Mouse (Mus musculus) neural tube, embryonic 14.5 days (tissue): Measurements from ENCODE around the gene Pih1d2. TPM values are rescaled to one million over a fixed set of nuclear protein-coding genes. Genes with fewer than 3 reads are reported as not detected.

ENCODE experiments used
- ATAC-seq: fragments of 200-750 bp; cut with Nextera tagmentation; 2 replicates; pipeline ENCODE4 v1.8.0; 2017; ENCODE audit warnings: low read depth, mild to moderate bottlenecking, moderate TSS enrichment, moderate library complexity
- H3K27ac ChIP-seq: fragments of 300-500 bp; sonication (generic); 2 replicates; pipeline ENCODE4 v1.5.1; 2014; ENCODE audit warnings: low read depth, mild to moderate bottlenecking, control low read depth, low read length, moderate library complexity, mixed read lengths
- H3K27me3 ChIP-seq: fragments of 300-500 bp; sonication (generic); 2 replicates; pipeline ENCODE4 v1.6.1; 2014; ENCODE audit warnings: low read length; ENCODE audit not compliant: control insufficient read depth, insufficient read depth
- H3K36me3 ChIP-seq: fragments of 300-500 bp; sonication (generic); 2 replicates; pipeline ENCODE4 v1.6.1; 2014; ENCODE audit warnings: low read length, mixed read lengths; ENCODE audit not compliant: control insufficient read depth, insufficient read depth
- H3K4me1 ChIP-seq: fragments of 300-500 bp; sonication (generic); 2 replicates; pipeline ENCODE4 v1.6.1; 2014; ENCODE audit warnings: low read length; ENCODE audit not compliant: control insufficient read depth, insufficient read depth
- H3K4me2 ChIP-seq: fragments of 300-500 bp; sonication (generic); 2 replicates; pipeline ENCODE4 v1.6.1; 2014; ENCODE audit warnings: mild to moderate bottlenecking, low read depth, low read length, control low read depth
- H3K4me3 ChIP-seq: fragments of 300-500 bp; sonication (generic); 2 replicates; pipeline ENCODE4 v1.5.1; 2014; ENCODE audit warnings: low read depth, low read length, control low read depth, mixed read lengths
- H3K9ac ChIP-seq: fragments of 300-500 bp; sonication (generic); replicated peaks from 2 replicates; pipeline ENCODE4 v1.6.1; 2014; ENCODE audit warnings: low read depth, mild to moderate bottlenecking, control low read depth, low read length, mixed read lengths
- H3K9me3 ChIP-seq: fragments of 300-500 bp; sonication (generic); 2 replicates; pipeline ENCODE4 v1.6.1; 2016; ENCODE audit warnings: low read length; ENCODE audit not compliant: control insufficient read depth
- WGBS: fragments of 180-500 bp; shearing (Covaris S2); extraction: QIAGEN DNeasy Blood & Tissue Kit; methylation state at CpG from one replicate; pipeline ENCODE4 v1.1.7; 2014; 5-methylcytosine and 5-hydroxymethylcytosine counted together
- polyA plus RNA-seq: library from polyadenylated mRNA; unstranded; fragments of >200 nt; fragmentation: Nextera tagmentation; extraction: Ambion mirVana; gene quantifications from 2 replicates; pipeline ENCODE4 v1.2.1, GENCODE M21; 2014

Gene Pih1d2
- polyA plus RNA-seq: 4.4 and 5.5 TPM in 2 replicates

- Histone ChIP-seq H3K4me2 (peak within 1 kb of the TSS; percentile 83), H3K9me3 (no peaks in the 10 kb centered on the region), H3K4me3 (peak within 1 kb of the TSS; percentile 99), H3K27me3 (no peaks in the 10 kb centered on the region), H3K36me3 (peaks cover 18% of the 10 kb centered on the region; the same call in 1 of the 2 replicates), H3K4me1 (peaks cover 9% of the 10 kb centered on the region), H3K27ac (peak within 1 kb of the TSS; percentile 79), H3K9ac (peak within 1 kb of the TSS; percentile 87)
- peak; percentile 95 for ATAC-seq
- WGBS: under 1% methylated on average over 78 of the region's 81 CpGs
Observed at GRCm38 (mm10) chr9:50616766-50617603, at the start of gene Pih1d2, which contains the start of gene Nkapd1. Gene Pih1d2 (plus strand): TSS chr9:50617321. Gene Nkapd1 (minus strand): TSS chr9:50617464.

GRCm38 (mm10) chr9:50567372-50567771, 49.7 kb upstream of the Pih1d2 start:
- no peaks in the 10 kb centered on the region for H3K9me3 ChIP-seq
- no peak overlapping the region for H3K4me2 ChIP-seq
- no peaks in the 10 kb centered on the region for H3K36me3 ChIP-seq
- H3K4me1 ChIP-seq: no peaks in the 10 kb centered on the region
- WGBS: 91% methylated on average over 4 of the region's 4 CpGs
- H3K9ac ChIP-seq: no peak overlapping the region
- no peak overlapping the region for H3K4me3 ChIP-seq
- no peak overlapping the region for H3K27ac ChIP-seq
- H3K27me3 ChIP-seq: no peaks in the 10 kb centered on the region
- no peak for ATAC-seq

- Histone ChIP-seq H3K4me3 (no peak overlapping the region), H3K36me3 (no peaks in the 10 kb centered on the region), H3K9ac (no peak overlapping the region), H3K27ac (no peak overlapping the region), H3K4me1 (no peaks in the 10 kb centered on the region), H3K27me3 (no peaks in the 10 kb centered on the region), H3K9me3 (no peaks in the 10 kb centered on the region), H3K4me2 (no peak overlapping the region)
- WGBS: 89% methylated on average over 2 of the region's 2 CpGs
- no peak for ATAC-seq
Observed at GRCm38 (mm10) chr9:50567881-50568280, 49.2 kb upstream of the Pih1d2 start.

- Histone ChIP-seq H3K9ac (no peak overlapping the region), H3K9me3 (no peaks in the 10 kb centered on the region), H3K27me3 (no peaks in the 10 kb centered on the region), H3K4me3 (no peak overlapping the region), H3K4me2 (no peak overlapping the region), H3K27ac (no peak overlapping the region), H3K36me3 (no peaks in the 10 kb centered on the region), H3K4me1 (no peaks in the 10 kb centered on the region)
- no peak for ATAC-seq
- 88% methylated on average over 10 of the region's 10 CpGs for WGBS
Observed at GRCm38 (mm10) chr9:50569599-50570525, 47.3 kb upstream of the Pih1d2 start.

GRCm38 (mm10) chr9:50580370-50580769, 36.8 kb upstream of the Pih1d2 start:
- Histone ChIP-seq H3K27ac (no peak overlapping the region), H3K4me1 (no peaks in the 10 kb centered on the region), H3K4me3 (no peak overlapping the region), H3K9me3 (no peaks in the 10 kb centered on the region), H3K36me3 (no peaks in the 10 kb centered on the region), H3K9ac (no peak overlapping the region), H3K27me3 (no peaks in the 10 kb centered on the region), H3K4me2 (no peak overlapping the region)
- no peak for ATAC-seq
- WGBS: 49% methylated on average over 4 of the region's 4 CpGs

- H3K9me3 ChIP-seq: no peaks in the 10 kb centered on the region
- no peaks in the 10 kb centered on the region for H3K27me3 ChIP-seq
- no peak overlapping the region for H3K27ac ChIP-seq
- WGBS: 77% methylated on average over 6 of the region's 6 CpGs
- no peaks in the 10 kb centered on the region for H3K4me1 ChIP-seq
- no peaks in the 10 kb centered on the region for H3K36me3 ChIP-seq
- no peak overlapping the region for H3K4me3 ChIP-seq
- no peak overlapping the region for H3K9ac ChIP-seq
- no peak overlapping the region for H3K4me2 ChIP-seq
- ATAC-seq: no peak
Observed at GRCm38 (mm10) chr9:50585145-50585818, 31.8 kb upstream of the Pih1d2 start.

GRCm38 (mm10) chr9:50586955-50587354, 30.2 kb upstream of the Pih1d2 start:
- no peaks in the 10 kb centered on the region for H3K27me3 ChIP-seq
- no peak overlapping the region for H3K4me2 ChIP-seq
- H3K4me1 ChIP-seq: no peaks in the 10 kb centered on the region
- ATAC-seq: no peak
- H3K36me3 ChIP-seq: no peaks in the 10 kb centered on the region
- H3K9me3 ChIP-seq: no peaks in the 10 kb centered on the region
- 87% methylated on average over 4 of the region's 4 CpGs for WGBS
- H3K4me3 ChIP-seq: no peak overlapping the region
- no peak overlapping the region for H3K9ac ChIP-seq
- no peak overlapping the region for H3K27ac ChIP-seq

GRCm38 (mm10) chr9:50590856-50591518, 26.1 kb upstream of the Pih1d2 start:
- peaks cover 11% of the 10 kb centered on the region for H3K36me3 ChIP-seq
- ATAC-seq: no peak
- H3K27me3 ChIP-seq: no peaks in the 10 kb centered on the region
- H3K4me1 ChIP-seq: no peaks in the 10 kb centered on the region
- H3K4me3 ChIP-seq: no peak overlapping the region
- H3K4me2 ChIP-seq: no peak overlapping the region
- 76% methylated on average over 10 of the region's 10 CpGs for WGBS
- H3K9me3 ChIP-seq: no peaks in the 10 kb centered on the region
- H3K9ac ChIP-seq: no peak overlapping the region
- no peak overlapping the region for H3K27ac ChIP-seq
